Mouse (Mus musculus): ENCODE data around the gene Cntnap5a. TPM values are rescaled to one million over a fixed set of nuclear protein-coding genes. Genes with fewer than 3 reads are reported as not detected.

Cntnap5a gene
- total and polyA plus RNA-seq, 3 experiments: 0.02 TPM; not detected in 1

- DNase-seq: no peak
- H3K4me3 ChIP-seq: no peak overlapping the region
- H3K4me1 ChIP-seq (ENCODE audit: control insufficient read depth, insufficient read depth, low read length): no peaks in the 10 kb centered on the region
- H3K27me3 ChIP-seq (ENCODE audit: control insufficient read depth, insufficient read depth, low read length): no peaks in the 10 kb centered on the region
- no peak overlapping the region for H3K27ac ChIP-seq
- H3K79me2 ChIP-seq (replicated peaks; ENCODE audit: control insufficient read depth, insufficient read depth, low read length): no peaks in the 10 kb centered on the region
- no peak for TF ChIP-seq EP300 (IDR thresholded peaks at IDR 0.05; ENCODE audit: insufficient read depth, low read depth, low read length)
- TF ChIP-seq POLR2A (IDR thresholded peaks at IDR 0.05; ENCODE audit: insufficient read depth, low read depth, low read length): no peak
- no peak for TF ChIP-seq CTCF (IDR thresholded peaks at IDR 0.05)
- WGBS: 85% methylated on average over 4 of the region's 4 CpGs
- no peaks in the 10 kb centered on the region for H3K36me3 ChIP-seq (ENCODE audit: control insufficient read depth, insufficient read depth, low read length)
- intact Hi-C loops (cut with DNase I): no loop called here
- no peak overlapping the region for H3K9ac ChIP-seq (ENCODE audit: low read depth, low read length)
These were observed 686.3 kb downstream of the Cntnap5a start for GRCm38 (mm10) chr1:116370817-116371216.

- no peaks in the 10 kb centered on the region for H3K36me3 ChIP-seq (ENCODE audit: control insufficient read depth, insufficient read depth, low read length)
- H3K79me2 ChIP-seq (replicated peaks; ENCODE audit: control insufficient read depth, insufficient read depth, low read length): no peaks in the 10 kb centered on the region
- intact Hi-C loops (cut with DNase I): no loop called here
- no peaks in the 10 kb centered on the region for H3K4me1 ChIP-seq (ENCODE audit: control insufficient read depth, insufficient read depth, low read length)
- H3K27me3 ChIP-seq (ENCODE audit: control insufficient read depth, insufficient read depth, low read length): no peaks in the 10 kb centered on the region
- 63% methylated on average over 1 of the region's 1 CpGs for WGBS
- H3K27ac ChIP-seq: no peak overlapping the region
- no peak overlapping the region for H3K4me3 ChIP-seq
- no peak for DNase-seq
- no peak overlapping the region for H3K9ac ChIP-seq (ENCODE audit: low read depth, low read length)
- TF ChIP-seq EP300 (IDR thresholded peaks at IDR 0.05; ENCODE audit: insufficient read depth, low read depth, low read length) (no peak), CTCF (IDR thresholded peaks at IDR 0.05) (no peak), POLR2A (IDR thresholded peaks at IDR 0.05; ENCODE audit: insufficient read depth, low read depth, low read length) (no peak)
These were observed 689.0 kb downstream of the Cntnap5a start for GRCm38 (mm10) chr1:116373551-116373950.

- Histone ChIP-seq H3K27ac (no peak overlapping the region), H3K4me3 (no peak overlapping the region), H3K36me3 (ENCODE audit: control insufficient read depth, insufficient read depth, low read length) (no peaks in the 10 kb centered on the region), H3K4me1 (ENCODE audit: control insufficient read depth, insufficient read depth, low read length) (no peaks in the 10 kb centered on the region), H3K9ac (ENCODE audit: low read depth, low read length) (no peak overlapping the region), H3K27me3 (ENCODE audit: control insufficient read depth, insufficient read depth, low read length) (no peaks in the 10 kb centered on the region), H3K79me2 (replicated peaks; ENCODE audit: control insufficient read depth, insufficient read depth, low read length) (no peaks in the 10 kb centered on the region)
- TF ChIP-seq EP300 (IDR thresholded peaks at IDR 0.05; ENCODE audit: insufficient read depth, low read depth, low read length) (no peak), POLR2A (IDR thresholded peaks at IDR 0.05; ENCODE audit: insufficient read depth, low read depth, low read length) (no peak), CTCF (IDR thresholded peaks at IDR 0.05) (no peak)
- no peak for DNase-seq
- intact Hi-C loops (cut with DNase I): no loop called here
These were observed 707.8 kb downstream of the Cntnap5a start for GRCm38 (mm10) chr1:116392390-116392789.

GRCm38 (mm10) chr1:116401996-116402656 is 717.6 kb downstream of the Cntnap5a start:
- WGBS: 65% methylated on average over 1 of the region's 1 CpGs
- TF ChIP-seq POLR2A (IDR thresholded peaks at IDR 0.05; ENCODE audit: insufficient read depth, low read depth, low read length) (no peak), CTCF (IDR thresholded peaks at IDR 0.05) (no peak), EP300 (IDR thresholded peaks at IDR 0.05; ENCODE audit: insufficient read depth, low read depth, low read length) (no peak)
- intact Hi-C loops (cut with DNase I): no loop called here

GRCm38 (mm10) chr1:116409836-116410235 is 725.3 kb downstream of the Cntnap5a start:
- Histone ChIP-seq H3K79me2 (replicated peaks; ENCODE audit: control insufficient read depth, insufficient read depth, low read length) (no peaks in the 10 kb centered on the region), H3K27ac (no peak overlapping the region), H3K4me3 (no peak overlapping the region), H3K36me3 (ENCODE audit: control insufficient read depth, insufficient read depth, low read length) (no peaks in the 10 kb centered on the region), H3K27me3 (ENCODE audit: control insufficient read depth, insufficient read depth, low read length) (no peaks in the 10 kb centered on the region), H3K9ac (ENCODE audit: low read depth, low read length) (no peak overlapping the region), H3K4me1 (ENCODE audit: control insufficient read depth, insufficient read depth, low read length) (no peaks in the 10 kb centered on the region)
- intact Hi-C loops (cut with DNase I): no loop called here
- 74% methylated on average over 1 of the region's 1 CpGs for WGBS
- TF ChIP-seq CTCF (IDR thresholded peaks at IDR 0.05) (no peak), POLR2A (IDR thresholded peaks at IDR 0.05; ENCODE audit: insufficient read depth, low read depth, low read length) (no peak), EP300 (IDR thresholded peaks at IDR 0.05; ENCODE audit: insufficient read depth, low read depth, low read length) (no peak)
- no peak for DNase-seq

More at GRCm38 (mm10) chr1:116401996-116402656, 717.6 kb downstream of the Cntnap5a start:
- Histone ChIP-seq H3K27me3 (ENCODE audit: control insufficient read depth, insufficient read depth, low read length) (no peaks in the 10 kb centered on the region), H3K27ac (no peak overlapping the region), H3K79me2 (replicated peaks; ENCODE audit: control insufficient read depth, insufficient read depth, low read length) (no peaks in the 10 kb centered on the region), H3K36me3 (ENCODE audit: control insufficient read depth, insufficient read depth, low read length) (no peaks in the 10 kb centered on the region), H3K9ac (ENCODE audit: low read depth, low read length) (no peak overlapping the region), H3K4me3 (no peak overlapping the region), H3K4me1 (ENCODE audit: control insufficient read depth, insufficient read depth, low read length) (no peaks in the 10 kb centered on the region)
- DNase-seq: no peak

- no peak for DNase-seq
- whole genome bisulfite sequencing: 60% methylated on average over 2 of the region's 2 CpGs
- no peak for TF ChIP-seq POLR2A (IDR thresholded peaks at IDR 0.05; ENCODE audit: insufficient read depth, low read depth, low read length)
- no peak for TF ChIP-seq CTCF (IDR thresholded peaks at IDR 0.05)
- no peak for TF ChIP-seq EP300 (IDR thresholded peaks at IDR 0.05; ENCODE audit: insufficient read depth, low read depth, low read length)
- no peaks in the 10 kb centered on the region for H3K4me1 ChIP-seq (ENCODE audit: control insufficient read depth, insufficient read depth, low read length)
- H3K27me3 ChIP-seq (ENCODE audit: control insufficient read depth, insufficient read depth, low read length): no peaks in the 10 kb centered on the region
- no peaks in the 10 kb centered on the region for H3K79me2 ChIP-seq (replicated peaks; ENCODE audit: control insufficient read depth, insufficient read depth, low read length)
- H3K27ac ChIP-seq: no peak overlapping the region
- H3K9ac ChIP-seq (ENCODE audit: low read depth, low read length): no peak overlapping the region
- no peaks in the 10 kb centered on the region for H3K36me3 ChIP-seq (ENCODE audit: control insufficient read depth, insufficient read depth, low read length)
- H3K4me3 ChIP-seq: no peak overlapping the region
- intact Hi-C loops (cut with DNase I): no loop called here
These were observed 743.8 kb downstream of the Cntnap5a start for GRCm38 (mm10) chr1:116428396-116428795.
